Mouse (Mus musculus) kidney, postnatal 0 days (tissue): ENCODE measurements around the gene Lrrk1. TPM values are rescaled to one million over a fixed set of nuclear protein-coding genes. Genes with fewer than 3 reads are reported as not detected.
A peak's percentile ranks its signal among the peaks of the same experiment; 100 is the strongest.

Experiments
- ATAC-seq: fragments of 200-750 bp; cut with Nextera tagmentation; replicated peaks from 2 replicates; pipeline ENCODE4 v1.8.0; 2017; ENCODE audit warnings: low read depth, moderate number of reproducible peaks, moderate TSS enrichment, moderate library complexity; ENCODE audit not compliant: low FRiP score
- DNase-seq: peaks from one replicate; pipeline ENCODE4 v3.0.0-alpha.2; 2016; ENCODE audit warnings: low spot score
- H3K27ac ChIP-seq: fragments of 300-500 bp; sonication (generic); 2 replicates; pipeline ENCODE4 v1.5.1; 2014; ENCODE audit warnings: mild to moderate bottlenecking
- H3K27me3 ChIP-seq: fragments of 300-500 bp; sonication (generic); 2 replicates; pipeline ENCODE4 v1.6.1; 2014; ENCODE audit warnings: low read length, mixed read lengths; ENCODE audit not compliant: insufficient read depth
- H3K36me3 ChIP-seq: fragments of 300-500 bp; sonication (generic); 2 replicates; pipeline ENCODE4 v1.6.1; 2014; ENCODE audit warnings: low read length, mixed read lengths; ENCODE audit not compliant: insufficient read depth
- H3K4me1 ChIP-seq: fragments of 300-500 bp; sonication (generic); replicated peaks from 2 replicates; pipeline ENCODE4 v1.6.1; 2014; ENCODE audit warnings: antibody characterized with exemption, low read length, mixed read lengths; ENCODE audit not compliant: insufficient read depth
- H3K4me2 ChIP-seq: fragments of 300-500 bp; sonication (generic); 2 replicates; pipeline ENCODE4 v1.6.1; 2014; ENCODE audit warnings: mild to moderate bottlenecking, low read length, moderate library complexity, mixed read lengths
- H3K4me3 ChIP-seq: fragments of 300-500 bp; sonication (generic); replicated peaks from 2 replicates; pipeline ENCODE4 v1.5.1; 2014; ENCODE audit warnings: low read depth, low read length
- H3K9ac ChIP-seq: fragments of 300-500 bp; sonication (generic); 2 replicates; pipeline ENCODE4 v1.6.1; 2014; ENCODE audit warnings: low read depth, low read length
- H3K9me3 ChIP-seq: fragments of 300-500 bp; sonication (generic); replicated peaks from 2 replicates; pipeline ENCODE4 v1.6.1; 2016; ENCODE audit warnings: low read length, inconsistent platforms, mixed read lengths
- CTCF ChIP-seq: IDR thresholded peaks from 2 replicates; pipeline ENCODE4 v1.5.1; 2016; ENCODE audit warnings: antibody characterized with exemption, low read depth, mild to moderate bottlenecking, moderate library complexity
- WGBS: fragments of 180-500 bp; shearing (Covaris S2); extraction: QIAGEN DNeasy Blood & Tissue Kit; methylation state at CpG from one replicate; pipeline ENCODE4 v1.1.7; 2014; 5-methylcytosine and 5-hydroxymethylcytosine counted together
- polyA plus RNA-seq: library from polyadenylated mRNA; unstranded; fragments of >200 nt; fragmentation: Nextera tagmentation; extraction: Ambion mirVana; gene quantifications from 2 replicates; pipeline ENCODE4 v1.2.1, GENCODE M21; 2015

Gene Lrrk1
- polyA plus RNA-seq, 1 experiment from 2014 or later, result 8.5 TPM

DNA sequence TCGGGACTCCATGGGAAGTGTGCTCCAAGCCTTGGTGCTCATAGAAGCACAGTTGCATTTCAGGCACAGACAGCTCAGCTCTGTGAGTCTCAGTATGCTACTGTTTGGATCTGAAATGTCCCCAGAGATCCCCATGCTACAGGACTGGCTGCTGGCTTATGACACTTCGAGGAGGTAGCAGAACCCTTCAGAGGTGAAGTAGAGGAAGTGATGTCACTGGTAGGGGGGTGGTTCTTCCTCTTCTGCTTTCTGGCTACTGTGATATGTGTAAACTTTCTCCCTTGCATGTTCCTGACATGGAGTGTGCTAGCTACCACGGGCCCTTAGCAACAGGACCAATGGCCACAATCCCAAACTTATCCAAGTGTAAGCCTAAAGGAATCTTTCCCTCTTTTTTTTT lies 162.3 kb downstream of the Lrrk1 start:
- Histone ChIP-seq H3K9me3 (no peaks in the 10 kb centered on the region), H3K4me2 (no peak overlapping the region), H3K27ac (no peak overlapping the region), H3K27me3 (no peaks in the 10 kb centered on the region), H3K36me3 (no peaks in the 10 kb centered on the region), H3K4me3 (no peak overlapping the region), H3K9ac (no peak overlapping the region), H3K4me1 (no peaks in the 10 kb centered on the region)
- ATAC-seq, result no peak
- WGBS, result 80% methylated on average over 3 of the region's 3 CpGs
- TF ChIP-seq CTCF, result no peak
- no peak for DNase-seq

DNA sequence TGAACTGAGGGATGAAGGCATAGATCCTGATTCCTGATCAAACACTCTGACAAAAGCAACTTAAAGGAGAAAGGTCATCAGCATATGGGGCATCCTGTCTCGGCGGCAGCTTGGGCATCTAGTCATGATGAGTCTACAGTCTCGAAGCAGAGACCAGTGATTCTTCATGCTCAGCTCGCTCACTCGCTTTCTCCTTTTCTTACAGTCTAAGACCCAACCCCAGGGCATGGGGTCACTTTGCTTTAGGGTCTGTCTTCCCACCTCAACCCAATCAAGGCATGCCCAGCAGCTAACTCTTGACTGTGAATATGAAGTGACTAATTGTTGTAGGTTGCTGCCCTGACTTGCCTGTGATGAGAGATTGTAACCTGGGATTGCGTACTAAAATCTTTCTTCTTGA lies 163.6 kb downstream of the Lrrk1 start:
- Histone ChIP-seq H3K4me2 (no peak overlapping the region), H3K4me1 (no peaks in the 10 kb centered on the region), H3K27ac (no peak overlapping the region), H3K9ac (no peak overlapping the region), H3K36me3 (no peaks in the 10 kb centered on the region), H3K9me3 (no peaks in the 10 kb centered on the region), H3K27me3 (no peaks in the 10 kb centered on the region), H3K4me3 (no peak overlapping the region)
- 96% methylated on average over 6 of the region's 6 CpGs for WGBS
- no peak for DNase-seq
- no peak for TF ChIP-seq CTCF
- ATAC-seq, result no peak

- no peak for ATAC-seq
- Histone ChIP-seq H3K4me1 (no peaks in the 10 kb centered on the region), H3K4me3 (no peak overlapping the region), H3K36me3 (no peaks in the 10 kb centered on the region), H3K4me2 (no peak overlapping the region), H3K9me3 (no peaks in the 10 kb centered on the region), H3K27ac (0 out of 2 replicates have a peak overlapping the region, but pooled peaks have one; percentile 2), H3K9ac (no peak overlapping the region), H3K27me3 (no peaks in the 10 kb centered on the region)
- WGBS, result 91% methylated on average over 1 of the region's 1 CpGs
- DNase-seq, result no peak
- no peak for TF ChIP-seq CTCF
Observed at GRCm38 (mm10) chr7:66223731-66224130, 164.4 kb downstream of the Lrrk1 start.

DNA sequence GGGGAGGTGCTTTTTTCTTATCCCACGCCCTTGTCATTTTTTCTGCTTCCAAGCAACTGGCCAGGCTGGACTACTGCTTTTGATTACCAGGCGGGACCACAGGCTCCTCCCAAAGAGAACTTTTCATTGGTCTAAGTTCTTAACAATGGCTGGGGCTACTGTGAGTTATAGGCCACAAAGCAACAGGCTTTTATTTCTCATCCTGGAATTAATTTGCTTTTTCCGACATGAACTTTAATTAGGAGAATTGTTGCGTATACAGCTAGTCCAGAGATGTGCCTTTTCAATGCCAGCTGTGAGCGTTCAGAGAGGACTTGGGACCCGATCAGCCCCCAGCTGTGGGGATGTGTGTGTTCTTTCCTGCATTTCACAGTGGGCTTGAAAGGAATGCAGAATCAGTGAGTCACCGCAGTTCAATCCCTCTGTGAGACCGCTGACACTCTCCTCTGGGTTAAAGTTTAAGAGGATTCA lies 165.5 kb downstream of the Lrrk1 start:
- H3K4me2 ChIP-seq, result no peak overlapping the region
- H3K4me3 ChIP-seq, result no peak overlapping the region
- H3K27ac ChIP-seq, result peak overlapping the region; percentile 38; the same call in 1 of the 2 replicates
- DNase-seq (peak; percentile 79), ATAC-seq (peak; percentile 84)
- no peak overlapping the region for H3K9ac ChIP-seq
- no peaks in the 10 kb centered on the region for H3K36me3 ChIP-seq
- WGBS, result 22% methylated on average over 8 of the region's 8 CpGs
- no peaks in the 10 kb centered on the region for H3K9me3 ChIP-seq
- TF ChIP-seq CTCF, result no peak
- H3K27me3 ChIP-seq, result no peaks in the 10 kb centered on the region
- no peaks in the 10 kb centered on the region for H3K4me1 ChIP-seq

- no peaks in the 10 kb centered on the region for H3K27me3 ChIP-seq
- ATAC-seq (no peak), DNase-seq (no peak)
- H3K9me3 ChIP-seq, result no peaks in the 10 kb centered on the region
- H3K4me2 ChIP-seq, result no peak overlapping the region
- H3K27ac ChIP-seq, result 0 out of 2 replicates have a peak overlapping the region, but pooled peaks have one; percentile 34
- no peak overlapping the region for H3K9ac ChIP-seq
- H3K4me1 ChIP-seq, result no peaks in the 10 kb centered on the region
- no peak for TF ChIP-seq CTCF
- 70% methylated on average over 4 of the region's 4 CpGs for WGBS
- H3K36me3 ChIP-seq, result no peaks in the 10 kb centered on the region
- no peak overlapping the region for H3K4me3 ChIP-seq
Observed at GRCm38 (mm10) chr7:66219794-66220227, 168.3 kb downstream of the Lrrk1 start.

DNA sequence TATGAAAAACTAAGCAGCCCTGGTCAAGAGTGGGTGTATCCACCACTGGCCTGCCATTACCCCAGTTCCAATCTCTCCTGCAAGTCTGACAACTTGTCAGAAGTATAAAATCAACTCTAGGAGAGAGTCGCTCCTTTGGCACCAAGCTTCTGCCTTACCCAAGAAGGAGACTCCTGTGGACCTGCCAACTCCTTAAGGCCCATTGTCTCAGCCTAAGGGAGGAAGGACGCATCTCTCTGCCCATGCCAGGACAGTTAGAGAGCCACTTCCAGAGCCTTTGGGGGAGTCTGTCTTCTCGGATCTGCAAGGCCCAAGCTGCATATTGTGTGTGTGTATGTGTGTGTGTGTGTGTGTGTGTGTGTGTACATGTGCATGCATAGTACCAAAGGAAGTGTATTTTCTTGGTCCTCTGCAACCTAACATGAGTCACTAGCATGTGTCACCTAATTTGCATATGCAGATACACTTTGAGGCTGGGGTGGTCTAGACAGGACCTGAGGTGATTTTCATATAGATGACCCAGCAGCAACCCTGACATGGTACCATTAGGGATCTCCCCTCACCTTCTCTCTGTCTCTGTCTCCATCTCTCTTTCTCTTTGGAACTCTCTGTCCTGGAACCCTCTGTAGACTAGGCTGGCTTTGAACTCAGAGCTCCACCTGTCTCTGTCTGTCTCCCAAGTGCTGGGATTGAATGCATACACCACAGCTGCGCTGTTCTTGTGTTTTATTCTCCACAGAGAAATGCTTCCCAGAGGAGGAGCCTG lies 168.9 kb downstream of the Lrrk1 start:
- ATAC-seq (no peak), DNase-seq (no peak)
- Histone ChIP-seq H3K9ac (no peak overlapping the region), H3K4me1 (no peaks in the 10 kb centered on the region), H3K4me2 (no peak overlapping the region), H3K9me3 (no peaks in the 10 kb centered on the region), H3K36me3 (no peaks in the 10 kb centered on the region), H3K27me3 (no peaks in the 10 kb centered on the region), H3K27ac (peak overlapping the region; percentile 75), H3K4me3 (no peak overlapping the region)
- no peak for TF ChIP-seq CTCF
- 84% methylated on average over 4 of the region's 4 CpGs for WGBS
